Mouse (Mus musculus): ENCODE results near the gene Gls2. TPM values are rescaled to one million over a fixed set of nuclear protein-coding genes. Genes with fewer than 3 reads are reported as not detected.

Gene Gls2
- polyA plus RNA-seq, 2 experiments, result 3.7 to 5.5 TPM

DNA sequence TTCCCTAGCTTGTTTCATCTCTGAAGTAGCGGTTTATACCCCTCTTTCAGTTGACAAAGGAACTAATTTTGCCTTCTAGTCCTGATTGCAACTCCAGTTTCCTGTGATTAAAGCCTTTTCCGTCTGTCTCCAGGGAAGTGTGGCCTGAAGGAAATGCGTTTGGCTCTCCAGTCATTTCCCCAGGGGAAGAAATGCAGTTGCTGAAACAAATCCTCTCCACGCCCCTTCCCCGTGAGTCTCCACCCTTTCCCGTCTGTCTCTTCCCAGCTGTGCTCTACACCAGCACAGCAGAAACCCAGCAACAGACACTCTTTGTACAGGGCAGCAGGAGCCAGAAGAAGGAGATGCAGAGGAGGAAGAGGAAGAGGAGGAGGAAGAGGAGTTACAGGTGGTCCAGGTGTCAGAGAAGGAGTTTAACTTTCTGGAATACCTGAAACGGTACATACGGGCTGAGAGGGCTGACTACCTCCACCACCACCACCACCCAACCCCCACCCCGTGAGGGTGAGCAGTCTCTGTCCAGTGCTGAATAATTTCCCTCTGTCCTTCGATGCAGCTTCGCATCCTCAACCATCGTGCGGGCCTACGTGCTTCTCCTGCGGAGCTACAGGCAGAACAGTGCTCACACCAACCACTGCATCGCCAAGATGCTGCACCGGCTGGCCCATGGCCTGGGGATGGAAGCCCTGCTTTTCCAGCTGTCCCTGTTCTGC, 52.9 kb downstream of the Gls2 start:
- Histone ChIP-seq H3K4me1 (replicated peaks; ENCODE audit: control insufficient read depth in 2 of 2, insufficient read depth in 2 of 2, low read length in 1 of 2) (no peaks in the 10 kb centered on the region), H3K27me3 (ENCODE audit: control insufficient read depth, insufficient read depth, low read length) (no peaks in the 10 kb centered on the region), H3K27ac (no peak overlapping the region), H3K9ac (replicated peaks) (no peak overlapping the region), H3K9me3 (ENCODE audit: control insufficient read depth, low read length) (no peaks in the 10 kb centered on the region), H3K4me3 (ENCODE audit: insufficient read depth in 1 of 2, low read depth in 2 of 2, low read length in 2 of 2) (no peak overlapping the region), H3K4me2 (ENCODE audit: low read depth) (no peak overlapping the region), H3K36me3 (replicated peaks; ENCODE audit: control insufficient read depth, insufficient read depth, low read depth) (peaks cover 87% of the 10 kb centered on the region)
- ATAC-seq (ENCODE audit: insufficient read depth) (no peak), DNase-seq (ENCODE audit: low read depth in 3 of 3, low spot score in 3 of 3) (no peak)
- 85% methylated on average over 17 of the region's 17 CpGs for WGBS (ENCODE audit: insufficient replicate concordance)
- no peak for TF ChIP-seq EP300 (IDR thresholded peaks at IDR 0.05; ENCODE audit: low read depth)
- no peak for TF ChIP-seq CTCF (IDR thresholded peaks at IDR 0.05; ENCODE audit: low read depth)

DNA sequence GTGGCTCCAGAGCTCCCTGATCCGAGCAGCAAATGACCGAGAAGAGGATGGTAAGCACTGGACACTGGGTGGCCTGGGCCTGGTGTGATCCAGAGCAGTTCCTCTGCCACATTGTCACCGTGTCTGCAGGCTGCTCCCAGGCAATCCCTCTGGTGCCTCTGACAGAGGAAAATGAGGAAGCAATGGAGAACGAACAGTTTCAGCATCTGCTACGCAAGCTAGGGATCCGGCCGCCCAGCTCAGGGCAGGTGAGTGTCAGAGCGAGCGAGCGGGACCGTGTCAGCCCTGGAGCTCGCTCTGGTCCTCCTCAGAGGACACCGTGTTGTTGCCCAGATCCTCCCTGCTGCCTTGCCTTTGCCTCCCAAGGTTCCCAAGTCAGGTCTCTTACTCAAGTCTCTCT, 56.3 kb downstream of the Gls2 start:
- no peak overlapping the region for H3K9ac ChIP-seq (replicated peaks)
- H3K4me1 ChIP-seq (replicated peaks; ENCODE audit: control insufficient read depth in 2 of 2, insufficient read depth in 2 of 2, low read length in 1 of 2), result peaks cover 0 to 6% of the 10 kb centered on the region in 2 experiments; a peak in 1 of 4 replicates
- H3K9me3 ChIP-seq (ENCODE audit: control insufficient read depth, low read length), result no peaks in the 10 kb centered on the region
- no peaks in the 10 kb centered on the region for H3K27me3 ChIP-seq (ENCODE audit: control insufficient read depth, insufficient read depth, low read length)
- TF ChIP-seq CTCF (IDR thresholded peaks at IDR 0.05; ENCODE audit: low read depth) (no peak), EP300 (IDR thresholded peaks at IDR 0.05; ENCODE audit: low read depth) (no peak)
- H3K4me2 ChIP-seq (ENCODE audit: low read depth), result no peak overlapping the region
- no peak overlapping the region for H3K4me3 ChIP-seq (ENCODE audit: insufficient read depth in 1 of 2, low read depth in 2 of 2, low read length in 2 of 2)
- DNase-seq (ENCODE audit: low read depth in 3 of 3, low spot score in 3 of 3) (no peak), ATAC-seq (ENCODE audit: insufficient read depth) (no peak)
- WGBS (ENCODE audit: insufficient replicate concordance), result 89% methylated on average over 13 of the region's 13 CpGs
- H3K36me3 ChIP-seq (replicated peaks; ENCODE audit: control insufficient read depth, insufficient read depth, low read depth), result peaks cover 66% of the 10 kb centered on the region
- no peak overlapping the region for H3K27ac ChIP-seq

DNA sequence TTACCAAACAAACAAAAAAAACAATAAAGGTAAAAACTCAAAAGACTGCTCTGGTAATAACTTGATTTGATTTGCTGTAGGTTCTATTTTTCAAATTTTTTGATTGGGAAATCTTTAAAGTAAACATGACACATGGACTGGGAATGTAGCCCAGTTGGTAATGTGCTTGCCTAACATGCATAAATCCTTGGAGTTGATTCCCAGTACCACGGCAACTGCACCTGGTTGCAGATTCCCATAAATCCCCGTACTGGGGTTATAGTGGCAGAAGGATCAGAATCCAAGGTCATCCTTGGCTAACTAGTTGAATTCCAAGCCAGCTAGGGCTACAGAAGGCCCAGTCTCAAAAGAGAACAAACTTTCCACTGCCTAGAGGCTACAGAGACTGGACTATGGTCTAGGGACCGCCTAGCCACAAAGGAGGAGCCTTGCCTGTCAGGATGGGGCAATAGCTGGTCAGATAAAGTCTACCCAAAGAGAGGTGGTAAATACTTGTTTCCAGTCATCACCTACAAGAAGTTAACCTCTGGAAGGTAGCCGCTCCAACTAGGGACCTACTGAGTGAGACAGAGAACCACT, 59.5 kb downstream of the Gls2 start, which contains the start of gene Apon:
Gene Apon, plus strand, starts transcription at position 420 of the 579 bp plus-strand sequence.
- Histone ChIP-seq H3K9ac (replicated peaks) (no peak within 1 kb of the TSS), H3K27ac (no peak within 1 kb of the TSS), H3K4me3 (ENCODE audit: insufficient read depth in 1 of 2, low read depth in 2 of 2, low read length in 2 of 2) (no peak within 1 kb of the TSS), H3K27me3 (ENCODE audit: control insufficient read depth, insufficient read depth, low read length) (no peaks in the 10 kb centered on the region), H3K36me3 (replicated peaks; ENCODE audit: control insufficient read depth, insufficient read depth, low read depth) (peaks cover 36% of the 10 kb centered on the region), H3K4me2 (ENCODE audit: low read depth) (no peak within 1 kb of the TSS), H3K4me1 (replicated peaks; ENCODE audit: control insufficient read depth in 2 of 2, insufficient read depth in 2 of 2, low read length in 1 of 2) (peaks cover 0 to 6% of the 10 kb centered on the region in 2 experiments; a peak in 1 of 4 replicates), H3K9me3 (ENCODE audit: control insufficient read depth, low read length) (no peaks in the 10 kb centered on the region)
- WGBS (ENCODE audit: insufficient replicate concordance), result 71% methylated on average over 4 of the region's 4 CpGs
- DNase-seq (ENCODE audit: low read depth in 3 of 3, low spot score in 3 of 3) (no peak), ATAC-seq (ENCODE audit: insufficient read depth) (no peak)
- TF ChIP-seq CTCF (IDR thresholded peaks at IDR 0.05; ENCODE audit: low read depth) (no peak), EP300 (IDR thresholded peaks at IDR 0.05; ENCODE audit: low read depth) (no peak)

DNA sequence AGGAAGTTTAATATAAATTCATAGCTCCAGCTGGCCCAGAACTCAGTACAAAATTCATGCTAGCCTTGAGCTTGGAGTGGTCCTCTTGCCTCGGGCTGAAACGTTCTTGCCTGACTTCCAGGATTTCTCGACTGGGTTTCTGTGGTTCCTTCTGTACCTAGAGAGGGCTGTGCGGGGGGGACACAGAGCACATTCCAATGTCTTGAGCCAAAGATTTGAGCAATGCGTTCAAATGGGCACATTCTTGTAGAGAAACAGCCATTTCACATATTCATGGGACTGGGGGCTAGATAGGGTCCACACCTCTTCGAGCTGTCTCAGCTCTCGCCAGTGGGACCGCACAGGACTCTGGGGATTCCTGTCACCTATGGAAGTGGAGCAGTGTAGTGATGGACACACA, 61.7 kb downstream of the Gls2 start:
- TF ChIP-seq EP300 (IDR thresholded peaks at IDR 0.05; ENCODE audit: low read depth) (no peak), CTCF (IDR thresholded peaks at IDR 0.05; ENCODE audit: low read depth) (no peak)
- H3K36me3 ChIP-seq (replicated peaks; ENCODE audit: control insufficient read depth, insufficient read depth, low read depth), result peaks cover 19% of the 10 kb centered on the region
- H3K9me3 ChIP-seq (ENCODE audit: control insufficient read depth, low read length), result no peaks in the 10 kb centered on the region
- no peak overlapping the region for H3K27ac ChIP-seq
- H3K27me3 ChIP-seq (ENCODE audit: control insufficient read depth, insufficient read depth, low read length), result no peaks in the 10 kb centered on the region
- ATAC-seq (ENCODE audit: insufficient read depth) (no peak), DNase-seq (ENCODE audit: low read depth in 3 of 3, low spot score in 3 of 3) (no peak)
- no peak overlapping the region for H3K4me3 ChIP-seq (ENCODE audit: insufficient read depth in 1 of 2, low read depth in 2 of 2, low read length in 2 of 2)
- no peak overlapping the region for H3K4me2 ChIP-seq (ENCODE audit: low read depth)
- H3K4me1 ChIP-seq (replicated peaks; ENCODE audit: control insufficient read depth in 2 of 2, insufficient read depth in 2 of 2, low read length in 1 of 2), result peaks cover 0 to 14% of the 10 kb centered on the region in 2 experiments; a peak in 1 of 4 replicates
- WGBS (ENCODE audit: insufficient replicate concordance), result 75% methylated on average over 8 of the region's 8 CpGs
- H3K9ac ChIP-seq (replicated peaks), result no peak overlapping the region

DNA sequence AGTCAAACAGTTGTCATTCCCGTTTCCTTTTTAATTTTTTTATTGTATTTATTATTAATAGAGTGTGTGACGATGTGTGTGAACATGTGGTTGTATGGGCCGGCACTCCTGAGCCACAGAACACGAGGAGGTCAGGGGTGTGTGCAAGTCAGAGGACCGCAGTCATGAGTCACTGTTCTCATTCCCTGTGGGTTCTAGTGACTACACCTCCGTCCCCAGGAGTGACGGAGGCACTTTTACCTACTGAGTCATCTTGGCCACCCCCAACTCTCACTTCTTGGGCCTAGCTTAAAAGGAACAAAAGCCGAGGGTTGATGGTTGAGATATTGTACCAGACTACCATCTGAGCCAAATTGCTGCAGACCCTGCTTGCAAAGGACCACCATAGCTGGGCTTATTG, 62.1 kb downstream of the Gls2 start:
- TF ChIP-seq CTCF (IDR thresholded peaks at IDR 0.05; ENCODE audit: low read depth), result no peak
- TF ChIP-seq EP300 (IDR thresholded peaks at IDR 0.05; ENCODE audit: low read depth), result no peak
- Histone ChIP-seq H3K4me2 (ENCODE audit: low read depth) (no peak overlapping the region), H3K4me3 (ENCODE audit: insufficient read depth in 1 of 2, low read depth in 2 of 2, low read length in 2 of 2) (no peak overlapping the region), H3K9me3 (ENCODE audit: control insufficient read depth, low read length) (no peaks in the 10 kb centered on the region), H3K27me3 (ENCODE audit: control insufficient read depth, insufficient read depth, low read length) (no peaks in the 10 kb centered on the region), H3K27ac (no peak overlapping the region), H3K4me1 (replicated peaks; ENCODE audit: control insufficient read depth in 2 of 2, insufficient read depth in 2 of 2, low read length in 1 of 2) (peaks cover 0 to 14% of the 10 kb centered on the region in 2 experiments; a peak in 1 of 4 replicates), H3K36me3 (replicated peaks; ENCODE audit: control insufficient read depth, insufficient read depth, low read depth) (peaks cover 15% of the 10 kb centered on the region), H3K9ac (replicated peaks) (no peak overlapping the region)
- WGBS (ENCODE audit: insufficient replicate concordance), result 72% methylated on average over 8 of the region's 8 CpGs
- DNase-seq (ENCODE audit: low read depth in 3 of 3, low spot score in 3 of 3) (no peak), ATAC-seq (ENCODE audit: insufficient read depth) (no peak)

Measured in liver, embryonic 14.5 days (tissue).